Mouse (Mus musculus) kidney, adult 2 months (tissue): Measurements from ENCODE around the gene Olfr957.

Source experiments
- CTCF ChIP-seq: fragments of 200-500 bp; conservative IDR thresholded peaks from 2 replicates; pipeline ENCODE4 v1.5.1; 2011; ENCODE audit warnings: low read depth, mild to moderate bottlenecking, control low read depth, low read length, moderate library complexity, mixed read lengths; ENCODE audit not compliant: insufficient read depth, insufficient read length
- POLR2A ChIP-seq: fragments of 200-500 bp; IDR thresholded peaks from one replicate; pipeline ENCODE4 v1.6.1; 2011; ENCODE audit warnings: low read depth, low read length, control low read depth

DNA sequence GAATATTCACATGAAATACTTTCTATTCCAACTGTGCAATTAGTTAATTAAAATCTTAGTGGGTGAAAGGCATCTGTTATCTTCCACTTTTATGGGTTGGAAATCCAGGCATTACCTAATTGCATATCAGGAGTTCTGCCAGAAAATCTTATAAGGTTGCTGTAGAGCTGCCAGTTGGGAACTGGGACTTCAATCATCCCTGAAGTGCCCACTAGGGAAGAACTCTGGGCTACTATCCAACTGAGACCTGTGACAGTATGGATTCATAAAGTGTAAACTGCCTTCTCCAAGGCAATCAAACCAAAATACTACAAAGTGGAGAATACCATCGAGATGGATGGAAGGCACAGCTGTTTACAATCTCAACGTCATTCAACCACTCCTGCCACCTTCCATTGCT, 38.3 kb upstream of the Olfr957 start, which contains the start of gene Olfr958:
- no peak for TF ChIP-seq CTCF
- no peak for TF ChIP-seq POLR2A
